Mouse (Mus musculus) large intestine, adult 2 months (tissue): ENCODE data around the gene Cmss1. TPM values are rescaled to one million over a fixed set of nuclear protein-coding genes. Genes with fewer than 3 reads are reported as not detected.

Experiments used
- DNase-seq: peaks from one replicate; pipeline ENCODE4 v3.0.0-alpha.2; 2012; ENCODE audit warnings: low read depth, low spot score
- WGBS: fragments of 180-500 bp; shearing (Covaris S2); methylation state at CpG from one replicate; pipeline ENCODE4 v1.1.7; 2018; 5-methylcytosine and 5-hydroxymethylcytosine counted together
- polyA plus RNA-seq: library from polyadenylated mRNA; depleted of rRNA; stranded (reverse); fragments of >200 nt; gene quantifications from 2 replicates; pipeline ENCODE4 v1.2.3, GENCODE M21; 2012; rRNA removed

The Cmss1 gene
- 7.0 and 8.0 TPM in 2 replicates for polyA plus RNA-seq

DNA sequence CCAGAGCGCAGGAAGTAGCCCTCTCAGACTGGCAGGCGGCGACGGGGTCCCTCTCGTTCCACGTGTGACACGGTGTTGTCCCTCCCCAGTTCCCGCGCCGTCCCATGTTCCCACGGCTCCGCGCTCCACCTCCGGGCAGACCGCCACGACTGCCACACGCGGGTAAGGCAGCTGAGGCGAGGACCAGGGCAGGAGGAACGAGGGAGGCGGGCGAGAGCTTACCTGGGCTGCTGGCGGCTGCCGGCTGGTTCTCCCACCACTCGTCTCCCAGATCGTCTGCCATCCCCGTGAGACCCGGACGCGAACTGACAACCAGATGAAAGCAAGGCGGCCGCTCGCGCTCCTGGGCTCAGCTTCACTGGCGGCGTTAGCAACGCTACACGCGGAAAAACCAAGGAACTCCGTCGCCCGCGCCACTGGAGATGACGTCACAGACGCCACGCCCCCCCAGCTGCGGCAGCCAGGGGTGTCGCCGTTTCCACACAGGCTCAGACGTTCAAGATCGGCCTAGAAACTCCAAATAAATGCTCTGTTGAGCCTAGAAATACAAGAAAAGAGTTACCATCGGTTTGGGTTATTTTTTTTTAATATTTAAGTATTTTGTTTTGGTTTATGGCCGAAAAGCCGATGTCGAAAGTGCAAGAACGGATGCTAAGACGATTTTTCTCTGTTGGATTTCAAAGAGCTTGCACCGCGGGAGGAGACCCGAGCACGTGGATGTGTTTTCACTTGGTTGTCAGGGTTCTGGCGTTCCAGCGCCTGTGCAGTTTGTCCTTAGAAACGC is at the start of gene Cmss1:
TSS of gene Cmss1 (minus strand) at position 421 of the 784 bp plus-strand sequence.
- under 1% methylated on average over 64 of the region's 64 CpGs for WGBS

DNA sequence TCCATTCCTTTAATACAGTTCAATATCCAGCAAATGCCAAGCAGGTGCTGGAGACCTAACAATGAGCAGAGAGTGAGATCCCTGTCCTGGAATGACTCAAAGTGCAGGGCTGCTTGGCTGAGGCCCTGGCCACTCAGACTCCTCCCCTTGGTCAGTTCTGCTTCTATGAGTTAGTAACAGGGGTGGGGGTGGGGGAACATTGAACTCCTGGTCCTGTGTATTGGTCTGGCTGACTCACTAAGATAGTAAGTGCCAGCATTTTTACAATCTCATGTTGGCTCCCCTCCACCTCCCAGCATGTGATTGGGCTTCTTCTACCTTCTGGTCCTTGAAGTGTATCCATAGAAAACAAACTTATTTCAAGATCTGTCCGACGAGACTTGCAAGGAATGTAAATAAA is 43.2 kb upstream of the Cmss1 start:
- DNase-seq, result peak; percentile 7
- WGBS, result 12% methylated on average over 2 of the region's 2 CpGs

More for the DNA sequence above, at the start of gene Cmss1:
- DNase-seq, result peak; percentile 37

GRCm38 (mm10) chr16:57641346-57641885 is 34.8 kb upstream of the Cmss1 start:
- WGBS, result 80% methylated on average over 10 of the region's 10 CpGs
- no peak for DNase-seq

DNA sequence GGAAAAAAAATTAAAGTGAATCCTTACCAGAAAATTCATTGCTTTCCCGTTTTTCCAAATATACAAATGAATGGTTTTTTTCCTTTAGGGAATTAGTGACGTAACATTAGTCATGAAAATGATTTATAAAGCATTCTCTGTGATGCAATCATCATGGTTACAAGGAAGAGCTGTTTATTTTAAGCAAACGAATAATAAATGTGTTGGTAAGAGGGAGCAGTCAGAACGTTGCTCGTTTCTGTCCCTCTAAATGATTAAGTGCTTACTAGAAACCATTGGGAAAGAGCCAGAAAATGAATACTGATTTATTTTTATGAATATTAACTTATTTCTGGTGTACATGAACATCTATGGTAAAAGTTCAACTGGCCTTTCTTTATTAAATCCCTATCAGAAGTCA is 28.1 kb upstream of the Cmss1 start:
- DNase-seq, result no peak
- WGBS, result 30% methylated on average over 5 of the region's 5 CpGs

DNA sequence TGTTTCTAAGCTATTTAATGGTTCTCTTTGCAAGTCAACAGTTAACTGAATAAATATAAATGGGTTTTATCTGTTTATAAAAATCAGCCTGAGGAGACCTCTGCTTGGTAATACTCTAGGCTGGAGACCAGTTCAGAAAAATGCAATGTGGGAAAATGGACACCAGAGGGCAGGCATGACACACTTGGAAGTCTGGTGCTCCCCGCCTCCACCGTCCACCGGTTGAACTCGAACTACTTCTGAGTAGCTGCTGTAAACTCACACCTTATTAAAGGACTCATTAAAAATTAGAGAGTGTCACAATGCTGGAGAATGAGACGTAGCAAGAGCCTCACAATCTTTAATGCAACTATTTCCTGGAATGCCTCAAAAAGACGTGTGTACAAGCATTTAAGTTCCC is 27.5 kb upstream of the Cmss1 start:
- peak; percentile 29 for DNase-seq
- WGBS, result 5% methylated on average over 6 of the region's 6 CpGs

- whole genome bisulfite sequencing, result 2% methylated on average over 1 of the region's 1 CpGs
- no peak for DNase-seq
Measured at GRCm38 (mm10) chr16:57611768-57612167, 5.1 kb upstream of the Cmss1 start.

GRCm38 (mm10) chr16:57601031-57601430 is 5.6 kb downstream of the Cmss1 start:
- no peak for DNase-seq

GRCm38 (mm10) chr16:57597295-57597957 is 9.2 kb downstream of the Cmss1 start:
- DNase-seq, result no peak
- 73% methylated on average over 4 of the region's 4 CpGs for WGBS

- DNase-seq, result no peak
- 37% methylated on average over 7 of the region's 7 CpGs for WGBS
Measured at GRCm38 (mm10) chr16:57593422-57594157, 13.1 kb downstream of the Cmss1 start.

- 20% methylated on average over 3 of the region's 3 CpGs for WGBS
- DNase-seq, result no peak
Measured at GRCm38 (mm10) chr16:57585201-57585600, 21.5 kb downstream of the Cmss1 start.

GRCm38 (mm10) chr16:57582008-57582407 is 24.7 kb downstream of the Cmss1 start:
- no peak for DNase-seq

GRCm38 (mm10) chr16:57580041-57580440 is 26.6 kb downstream of the Cmss1 start:
- 68% methylated on average over 7 of the region's 7 CpGs for WGBS
- no peak for DNase-seq

More at GRCm38 (mm10) chr16:57582008-57582407, 24.7 kb downstream of the Cmss1 start:
- 13% methylated on average over 2 of the region's 2 CpGs for WGBS

DNA sequence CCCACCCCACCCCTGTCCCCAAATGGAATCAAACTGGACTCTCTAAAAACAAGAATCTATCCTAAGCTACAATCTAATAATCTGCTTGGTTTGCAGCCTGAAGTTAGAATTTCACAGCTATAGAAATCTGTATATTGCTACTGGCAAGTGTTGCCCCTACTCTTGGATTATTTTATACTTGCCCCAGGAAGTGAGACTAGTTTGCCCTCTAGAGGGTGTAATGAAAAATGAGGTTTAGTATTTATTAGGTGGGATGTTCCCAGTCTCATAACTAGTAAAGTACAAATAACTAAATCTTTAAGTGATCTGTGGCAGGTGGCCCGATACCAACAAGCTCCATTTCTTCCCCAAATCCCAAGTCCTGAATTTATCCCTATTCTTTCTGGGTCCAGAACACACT is 29.1 kb downstream of the Cmss1 start:
- DNase-seq, result no peak
- WGBS, result 83% methylated on average over 1 of the region's 1 CpGs

DNA sequence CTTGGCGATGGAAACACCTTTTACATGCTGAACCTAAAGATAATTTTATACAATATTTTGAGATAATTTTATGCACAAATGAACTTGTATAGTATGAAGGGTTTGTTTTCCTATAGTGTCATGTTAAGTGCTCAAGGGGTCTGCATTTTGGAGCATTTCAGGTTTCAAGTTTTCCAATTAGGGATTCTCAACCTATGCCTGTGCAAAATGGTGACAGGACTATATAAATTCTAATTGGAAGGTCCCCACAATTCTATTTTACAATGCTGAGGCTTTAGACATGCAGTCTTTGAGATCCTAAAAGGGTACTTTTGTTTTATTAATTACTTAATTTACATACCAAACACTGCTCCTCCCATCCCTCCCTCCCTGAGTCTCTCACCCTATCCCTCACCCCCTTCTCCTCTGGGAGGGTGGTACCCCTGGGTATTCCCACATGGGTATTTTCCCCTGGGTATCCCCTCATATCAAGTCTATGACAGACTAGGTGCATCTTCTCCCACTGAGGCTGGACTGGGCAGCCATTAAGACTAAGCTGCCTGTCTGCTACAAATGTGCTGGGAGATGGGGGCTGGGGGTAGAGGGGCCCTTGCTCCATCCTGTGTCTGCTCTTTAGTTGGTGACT is 30.8 kb downstream of the Cmss1 start:
- DNase-seq, result no peak
- 95% methylated on average over 1 of the region's 1 CpGs for WGBS

- DNase-seq, result no peak
- 32% methylated on average over 1 of the region's 1 CpGs for WGBS
Measured at GRCm38 (mm10) chr16:57573831-57574230, 32.8 kb downstream of the Cmss1 start.

DNA sequence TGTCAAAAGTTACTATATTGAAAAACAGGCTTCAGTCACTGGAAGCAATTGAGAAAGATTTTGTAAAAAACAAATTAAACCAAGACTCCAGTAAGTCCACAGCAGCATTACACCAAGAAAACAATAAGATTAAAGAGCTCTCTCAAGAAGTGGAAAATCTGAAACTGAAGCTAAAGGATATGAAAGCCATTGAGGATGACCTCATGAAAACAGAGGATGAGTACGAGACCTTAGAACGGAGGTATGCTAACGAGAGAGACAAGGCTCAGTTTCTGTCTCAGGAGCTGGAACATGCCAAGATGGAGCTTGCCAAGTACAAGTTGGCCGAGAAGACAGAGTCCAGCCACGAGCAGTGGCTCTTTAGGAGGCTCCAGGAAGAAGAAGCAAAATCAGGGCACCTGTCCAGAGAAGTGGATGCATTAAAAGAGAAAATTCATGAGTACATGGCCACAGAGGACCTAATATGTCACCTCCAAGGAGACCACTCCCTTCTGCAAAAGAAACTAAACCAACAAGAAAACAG is 35.8 kb downstream of the Cmss1 start:
- WGBS, result 48% methylated on average over 5 of the region's 5 CpGs
- DNase-seq, result no peak

DNA sequence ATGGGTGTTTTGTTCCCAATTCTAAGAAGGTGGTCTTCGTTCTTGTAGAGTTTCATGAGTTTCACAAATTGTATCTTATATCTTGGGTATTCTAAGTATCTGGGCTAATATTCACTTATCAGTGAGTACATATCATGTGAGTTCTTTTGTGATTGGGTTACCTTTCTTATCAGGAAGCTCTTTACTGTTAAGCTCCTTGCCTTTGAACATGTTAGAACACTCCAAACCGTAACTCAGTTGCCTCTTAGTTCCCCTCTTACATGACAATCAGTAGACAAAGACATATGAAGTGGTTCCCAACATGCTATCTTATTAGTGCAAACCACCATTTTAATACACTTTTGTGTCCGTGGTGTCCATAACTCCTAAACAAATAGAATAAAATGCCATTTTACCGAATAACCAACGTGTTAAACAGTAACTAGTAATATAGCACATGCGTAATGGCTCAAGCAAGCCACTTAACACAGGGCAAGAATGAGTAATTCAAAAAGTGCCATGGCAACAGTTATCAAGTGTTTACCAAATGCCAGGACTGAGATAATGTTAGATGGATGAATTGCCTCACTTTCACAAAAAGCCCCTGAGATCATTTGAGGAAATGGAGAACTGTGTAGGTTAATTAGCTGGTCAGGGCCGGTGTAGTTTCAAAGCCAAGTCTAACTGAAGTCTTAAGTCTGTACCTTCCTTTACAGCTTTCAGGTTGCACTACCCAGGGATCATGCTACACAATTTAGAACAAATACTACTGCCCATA is 37.8 kb downstream of the Cmss1 start:
- no peak for DNase-seq
- 38% methylated on average over 7 of the region's 7 CpGs for WGBS

- 11% methylated on average over 3 of the region's 3 CpGs for WGBS
- DNase-seq, result no peak
Measured at GRCm38 (mm10) chr16:57566215-57566614, 40.4 kb downstream of the Cmss1 start.

- WGBS, result 13% methylated on average over 1 of the region's 1 CpGs
- DNase-seq, result no peak
Measured at GRCm38 (mm10) chr16:57564807-57565206, 41.9 kb downstream of the Cmss1 start.
